Mouse (Mus musculus): ENCODE measurements around the gene Sec61g. TPM values are rescaled to one million over a fixed set of nuclear protein-coding genes. Genes with fewer than 3 reads are reported as not detected.

The Sec61g gene
- polyA plus RNA-seq, 1 experiment from 2014 or later: 26.8 TPM

Other genes starting within 250 kb of the Sec61g start
- gene Egfr, start 243.7 kb upstream of the Sec61g start, polyA plus RNA-seq (2015; fragmentation: Nextera tagmentation; extraction: Ambion mirVana): 6.2 and 8.4 TPM in 2 replicates